Mouse (Mus musculus) cerebellum, adult 11-12 months (tissue): ENCODE measurements around the gene Gm2056.
"Not testable (repeated sequence)": the region's sequence is repeated elsewhere in the genome, so short reads cannot be mapped to it uniquely, and the experiment has no call there.

ENCODE experiments used
- DNase-seq: peaks from one replicate; pipeline ENCODE4 v3.0.0; 2022

Gene Gm2056

GRCm38 (mm10) chr12:88026704-88027103 is at the start of gene Gm2056:
TSS of gene Gm2056 (plus strand) at chr12:88027004.
- not testable (repeated sequence) for DNase-seq

- DNase-seq = not testable (repeated sequence)
Observed at GRCm38 (mm10) chr12:87984000-87984399, 42.8 kb upstream of the Gm2056 start.

GRCm38 (mm10) chr12:88004118-88004517 is 22.7 kb upstream of the Gm2056 start:
- DNase-seq = not testable (repeated sequence)

- DNase-seq = not testable (repeated sequence)
Observed at GRCm38 (mm10) chr12:88011548-88011947, 15.3 kb upstream of the Gm2056 start, which contains the start of gene Gm2075. TSS of gene Gm2075 (plus strand) at chr12:88011848.

GRCm38 (mm10) chr12:88018671-88019070 is 8.1 kb upstream of the Gm2056 start, which contains the start of gene Gm6803:
TSS of gene Gm6803 (minus strand) at chr12:88018771.
- DNase-seq = not testable (repeated sequence)

GRCm38 (mm10) chr12:88032250-88032649 is 5.4 kb downstream of the Gm2056 start:
- DNase-seq = not testable (repeated sequence)

- not testable (repeated sequence) for DNase-seq
Observed at GRCm38 (mm10) chr12:88039062-88039461, 12.3 kb downstream of the Gm2056 start.

- DNase-seq = not testable (repeated sequence)
Observed at GRCm38 (mm10) chr12:88039703-88040102, 12.9 kb downstream of the Gm2056 start.

- DNase-seq = not testable (repeated sequence)
Observed at GRCm38 (mm10) chr12:88045226-88045625, 18.4 kb downstream of the Gm2056 start.
